Mouse (Mus musculus) hindbrain, embryonic 10.5 days (tissue): ENCODE measurements around the gene Def6. TPM values are rescaled to one million over a fixed set of nuclear protein-coding genes. Genes with fewer than 3 reads are reported as not detected.
A peak's percentile ranks its signal among the peaks of the same experiment; 100 is the strongest.
"Not testable (repeated sequence)": the region's sequence is repeated elsewhere in the genome, so short reads cannot be mapped to it uniquely, and the experiment has no call there.

Experiments
- DNase-seq: peaks from one replicate; pipeline ENCODE4 v3.0.0-alpha.2; 2017; ENCODE audit warnings: low spot score
- H3K27ac ChIP-seq: fragments of 300-500 bp; sonication (generic); 2 replicates; pipeline ENCODE4 v1.5.1; 2016; ENCODE audit warnings: mild to moderate bottlenecking, moderate library complexity
- H3K27me3 ChIP-seq: fragments of 300-500 bp; sonication (generic); 2 replicates; pipeline ENCODE4 v1.6.1; 2016; ENCODE audit warnings: mild to moderate bottlenecking; ENCODE audit not compliant: poor library complexity, insufficient read depth, severe bottlenecking
- H3K36me3 ChIP-seq: fragments of 300-500 bp; sonication (generic); 2 replicates; pipeline ENCODE4 v1.6.1; 2016; ENCODE audit warnings: mild to moderate bottlenecking, moderate library complexity
- H3K4me1 ChIP-seq: fragments of 300-500 bp; sonication (generic); replicated peaks from 2 replicates; pipeline ENCODE4 v1.6.1; 2016; ENCODE audit warnings: mild to moderate bottlenecking
- H3K4me3 ChIP-seq: fragments of 300-500 bp; sonication (generic); 2 replicates; pipeline ENCODE4 v1.5.1; 2016; ENCODE audit warnings: mild to moderate bottlenecking, moderate library complexity
- H3K9me3 ChIP-seq: fragments of 300-500 bp; sonication (generic); 2 replicates; pipeline ENCODE4 v1.6.1; 2016; ENCODE audit warnings: mild to moderate bottlenecking, moderate library complexity
- WGBS: fragments of 180-500 bp; shearing (Covaris S2); methylation state at CpG from one replicate; pipeline ENCODE4 v1.1.7; 2016; 5-methylcytosine and 5-hydroxymethylcytosine counted together
- polyA plus RNA-seq: library from polyadenylated mRNA; unstranded; fragments of >200 nt; fragmentation: Nextera tagmentation; extraction: Ambion mirVana; gene quantifications from 2 replicates; pipeline ENCODE4 v1.2.1, GENCODE M21; 2016

Def6 gene
- polyA plus RNA-seq, 1 experiment from 2014 or later, result 4.3 TPM

GRCm38 (mm10) chr17:28213236-28213635, 5.7 kb downstream of the Def6 start:
- Histone ChIP-seq H3K4me3 (no peak overlapping the region), H3K9me3 (no peaks in the 10 kb centered on the region), H3K36me3 (no peaks in the 10 kb centered on the region), H3K27me3 (peaks cover 22% of the 10 kb centered on the region), H3K4me1 (peaks cover 11% of the 10 kb centered on the region), H3K27ac (no peak overlapping the region)
- 29% methylated on average over 4 of the region's 4 CpGs for WGBS
- no peak for DNase-seq

DNA sequence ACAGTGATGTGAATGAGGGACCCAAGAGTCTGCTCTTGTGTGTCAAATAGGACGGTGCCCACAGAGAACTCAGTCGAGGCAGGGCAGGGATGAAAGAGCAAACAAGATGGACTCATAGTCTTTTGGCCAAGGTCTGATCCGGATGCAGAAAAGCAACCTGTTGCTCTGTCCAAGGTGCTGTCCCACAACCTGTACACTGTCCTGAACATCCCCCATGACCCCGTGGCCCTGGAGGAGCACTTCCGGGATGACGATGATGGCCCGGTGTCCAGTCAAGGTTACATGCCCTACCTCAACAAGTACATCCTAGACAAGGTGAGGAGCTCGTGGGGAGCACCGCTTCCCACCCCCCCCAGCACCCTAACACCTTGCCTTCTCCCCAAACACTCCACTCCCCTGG, 9.2 kb downstream of the Def6 start:
- DNase-seq, result no peak
- Histone ChIP-seq H3K27me3 (peaks cover 19% of the 10 kb centered on the region; the same call in 1 of the 2 replicates), H3K36me3 (no peaks in the 10 kb centered on the region), H3K4me1 (peaks cover 15% of the 10 kb centered on the region), H3K27ac (no peak overlapping the region; the same call in 1 of the 2 replicates), H3K4me3 (no peak overlapping the region), H3K9me3 (no peaks in the 10 kb centered on the region)
- WGBS, result 84% methylated on average over 9 of the region's 9 CpGs

GRCm38 (mm10) chr17:28217721-28218649, 10.4 kb downstream of the Def6 start:
- DNase-seq, result no peak
- Histone ChIP-seq H3K27me3 (peaks cover 28% of the 10 kb centered on the region), H3K36me3 (no peaks in the 10 kb centered on the region), H3K4me3 (peak overlapping the region; percentile 20), H3K27ac (peak overlapping the region; percentile 74), H3K4me1 (peaks cover 18% of the 10 kb centered on the region), H3K9me3 (no peaks in the 10 kb centered on the region)
- 26% methylated on average over 23 of the region's 23 CpGs for WGBS

GRCm38 (mm10) chr17:28222463-28222862, 14.9 kb downstream of the Def6 start:
- not testable (repeated sequence) for H3K4me3 ChIP-seq, H3K36me3 ChIP-seq, DNase-seq, H3K9me3 ChIP-seq, H3K27ac ChIP-seq
- H3K4me1 ChIP-seq, result peaks cover 41% of the 10 kb centered on the region
- peaks cover 32% of the 10 kb centered on the region for H3K27me3 ChIP-seq
- 89% methylated on average over 10 of the region's 10 CpGs for WGBS

DNA sequence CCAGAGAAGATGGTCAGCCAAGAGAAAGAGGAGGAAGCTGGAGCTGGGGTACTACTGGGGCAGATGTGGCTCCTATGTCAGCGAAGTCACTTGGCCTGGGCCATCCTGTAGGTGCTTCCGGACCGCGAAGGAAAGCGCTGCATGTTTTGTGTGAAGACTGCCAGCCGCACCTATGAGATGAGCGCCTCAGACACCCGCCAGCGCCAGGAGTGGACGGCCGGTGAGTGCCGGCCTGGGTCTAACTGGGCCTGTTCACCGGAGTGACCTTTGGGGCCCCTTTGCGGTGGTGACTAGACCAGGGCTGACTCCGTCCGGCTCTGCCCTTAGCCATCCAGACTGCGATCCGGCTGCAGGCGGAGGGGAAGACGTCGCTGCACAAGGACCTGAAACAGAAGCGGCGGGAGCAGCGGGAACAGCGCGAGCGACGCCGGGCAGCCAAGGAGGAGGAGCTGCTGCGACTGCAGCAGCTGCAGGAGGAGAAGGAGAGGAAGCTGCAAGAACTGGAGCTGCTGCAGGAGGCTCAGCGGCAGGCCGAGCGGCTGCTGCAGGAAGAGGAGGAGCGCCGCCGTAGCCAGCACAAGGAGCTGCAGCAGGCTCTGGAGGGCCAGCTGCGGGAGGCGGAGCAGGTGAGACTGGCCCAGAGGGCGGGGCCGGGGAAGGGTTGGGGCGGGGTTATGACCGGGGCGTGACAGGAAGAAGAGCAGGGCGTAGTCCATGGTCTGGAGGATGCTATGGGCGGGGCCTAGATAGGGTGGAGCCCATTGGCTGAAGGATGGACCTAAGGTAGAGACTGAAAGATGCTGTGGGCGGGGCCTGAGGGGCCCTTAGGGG, 16.2 kb downstream of the Def6 start:
- DNase-seq, result peak; percentile 94
- Histone ChIP-seq H3K36me3 (no peaks in the 10 kb centered on the region), H3K4me3 (peak overlapping the region; percentile 62), H3K4me1 (peaks cover 35% of the 10 kb centered on the region), H3K27me3 (peaks cover 22% of the 10 kb centered on the region), H3K27ac (peak overlapping the region; percentile 92), H3K9me3 (no peaks in the 10 kb centered on the region)
- 1% methylated on average over 46 of the region's 46 CpGs for WGBS

- Histone ChIP-seq H3K4me1 (peaks cover 35% of the 10 kb centered on the region), H3K27me3 (peaks cover 22% of the 10 kb centered on the region), H3K27ac (no peak overlapping the region), H3K4me3 (no peak overlapping the region; the same call in 1 of the 2 replicates), H3K36me3 (no peaks in the 10 kb centered on the region), H3K9me3 (no peaks in the 10 kb centered on the region)
- no peak for DNase-seq
- WGBS, result 87% methylated on average over 10 of the region's 10 CpGs
Observed at GRCm38 (mm10) chr17:28224615-28225014, 17.0 kb downstream of the Def6 start.

GRCm38 (mm10) chr17:28226014-28226413, 18.4 kb downstream of the Def6 start:
- H3K36me3 ChIP-seq, result no peaks in the 10 kb centered on the region
- peak overlapping the region; percentile 76 for H3K27ac ChIP-seq
- H3K27me3 ChIP-seq, result peaks cover 22% of the 10 kb centered on the region
- peaks cover 35% of the 10 kb centered on the region for H3K4me1 ChIP-seq
- H3K4me3 ChIP-seq, result peak overlapping the region; percentile 51
- peak; percentile 90 for DNase-seq
- no peaks in the 10 kb centered on the region for H3K9me3 ChIP-seq
- WGBS, result under 1% methylated on average over 21 of the region's 21 CpGs

- Histone ChIP-seq H3K4me3 (no peak overlapping the region), H3K36me3 (no peaks in the 10 kb centered on the region), H3K27ac (no peak overlapping the region), H3K9me3 (no peaks in the 10 kb centered on the region), H3K4me1 (peaks cover 46% of the 10 kb centered on the region), H3K27me3 (peaks cover 11% of the 10 kb centered on the region; the same call in 1 of the 2 replicates)
- WGBS, result 79% methylated on average over 6 of the region's 6 CpGs
- no peak for DNase-seq
Observed at GRCm38 (mm10) chr17:28230486-28230885, 22.9 kb downstream of the Def6 start.

DNA sequence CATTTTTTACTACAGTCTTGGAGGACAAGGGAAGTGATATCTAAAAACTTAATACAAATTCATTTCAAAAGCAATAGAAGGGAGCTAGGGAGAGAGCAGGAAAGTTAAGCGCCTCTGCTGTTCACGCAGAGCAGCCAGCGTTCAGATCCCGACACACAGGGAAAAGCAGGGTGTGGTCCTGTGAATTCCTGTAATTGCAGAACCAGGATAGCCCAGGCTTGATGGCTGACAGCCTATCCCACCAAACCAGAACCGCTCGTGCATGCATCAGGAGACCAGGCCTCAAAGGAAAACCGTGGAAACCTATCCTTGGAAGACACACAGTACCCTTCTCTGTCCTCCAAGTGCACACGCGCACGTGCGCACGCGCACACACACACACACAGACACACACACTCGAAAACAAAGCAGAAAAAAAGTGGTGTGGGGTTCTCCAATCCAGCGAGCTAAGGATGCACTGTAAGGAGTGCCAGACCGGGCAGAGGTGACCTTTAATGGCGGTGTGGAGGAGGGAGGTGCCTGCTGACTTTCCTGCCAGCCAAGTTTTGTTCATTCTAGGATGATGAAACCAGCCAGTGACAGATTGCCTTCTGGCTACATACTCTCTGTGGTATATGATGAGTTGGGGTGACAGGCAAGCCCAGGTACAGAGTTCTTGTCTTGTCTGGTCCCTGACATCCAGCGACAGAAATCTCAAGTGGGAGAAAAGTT, 23.6 kb downstream of the Def6 start:
- no peak overlapping the region for H3K27ac ChIP-seq
- H3K9me3 ChIP-seq, result no peaks in the 10 kb centered on the region
- WGBS, result 87% methylated on average over 18 of the region's 18 CpGs
- no peak overlapping the region for H3K4me3 ChIP-seq
- peaks cover 11% of the 10 kb centered on the region; the same call in 1 of the 2 replicates for H3K27me3 ChIP-seq
- H3K4me1 ChIP-seq, result peaks cover 46% of the 10 kb centered on the region
- no peak for DNase-seq
- no peaks in the 10 kb centered on the region for H3K36me3 ChIP-seq

DNA sequence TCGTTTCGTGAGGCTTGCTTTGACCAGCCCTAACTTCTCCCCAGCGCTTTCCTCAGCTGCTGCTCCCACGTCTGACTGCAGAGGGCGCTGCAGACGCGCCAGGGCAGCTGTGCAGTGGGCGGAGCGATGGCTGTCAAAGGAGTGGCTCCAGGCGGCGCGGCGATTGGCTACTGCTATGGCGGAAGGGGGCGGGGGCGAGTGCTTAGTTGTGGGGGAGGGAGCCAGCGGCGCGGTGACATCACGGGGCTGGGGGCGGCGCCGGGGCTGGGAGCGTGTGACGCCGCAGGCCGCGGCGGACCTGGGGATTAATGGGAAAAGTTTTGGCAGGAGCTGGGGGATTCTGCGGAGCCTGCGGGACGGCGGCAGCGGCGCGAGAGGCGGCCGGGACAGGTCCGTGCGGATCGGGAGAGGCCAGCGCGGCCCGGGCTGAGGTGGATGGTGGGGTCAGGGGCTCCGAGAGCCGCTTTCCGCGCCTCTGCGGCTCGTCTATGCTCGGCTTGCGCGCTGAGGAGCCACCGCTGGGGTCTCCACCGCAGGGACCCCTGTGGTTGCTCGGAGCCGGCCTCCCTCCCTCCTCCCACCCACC, 25.0 kb downstream of the Def6 start, which contains the start of gene Ppard:
Ppard (plus strand) TSS at position 226 of the 586 bp plus-strand sequence.
- peaks cover 11% of the 10 kb centered on the region; the same call in 1 of the 2 replicates for H3K27me3 ChIP-seq
- H3K9me3 ChIP-seq, result no peaks in the 10 kb centered on the region
- WGBS, result under 1% methylated on average over 57 of the region's 57 CpGs
- H3K27ac ChIP-seq, result peak within 1 kb of the TSS; percentile 92
- peak; percentile 98 for DNase-seq
- peaks cover 54% of the 10 kb centered on the region for H3K4me1 ChIP-seq
- peak within 1 kb of the TSS; percentile 92 for H3K4me3 ChIP-seq
- H3K36me3 ChIP-seq, result peaks cover 3% of the 10 kb centered on the region; the same call in 1 of the 2 replicates

GRCm38 (mm10) chr17:28233091-28233731, 25.6 kb downstream of the Def6 start:
- Histone ChIP-seq H3K9me3 (no peaks in the 10 kb centered on the region), H3K27ac (peak overlapping the region; percentile 92), H3K36me3 (peaks cover 9% of the 10 kb centered on the region), H3K4me1 (peaks cover 51% of the 10 kb centered on the region), H3K4me3 (peak overlapping the region; percentile 92), H3K27me3 (peaks cover 11% of the 10 kb centered on the region; the same call in 1 of the 2 replicates)
- no peak for DNase-seq
- WGBS, result 10% methylated on average over 17 of the region's 17 CpGs
